Mouse (Mus musculus): Measurements from ENCODE around the gene Gphn.

Gphn gene

DNA sequence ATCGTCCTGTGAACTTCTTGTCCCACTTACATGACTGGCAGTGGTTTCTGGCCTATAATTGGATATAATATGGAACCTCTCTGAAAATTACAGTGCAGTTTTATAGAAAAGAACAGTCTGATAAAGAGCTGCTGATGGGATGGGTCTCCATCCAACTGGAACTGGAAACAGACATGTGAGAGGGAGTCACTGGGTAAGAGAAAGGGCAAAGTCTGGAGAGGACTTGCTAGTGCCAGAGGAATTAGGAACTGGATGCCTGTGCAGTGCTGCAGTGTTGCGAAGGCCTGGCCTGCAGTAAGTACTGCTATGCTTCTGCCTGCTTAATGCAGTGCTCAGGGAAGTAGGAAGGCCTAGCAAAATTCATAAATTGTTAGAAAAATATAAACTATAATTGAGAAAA, 467.1 kb downstream of the Gphn start:
- DNase-seq (ENCODE audit: low spot score in 2 of 2), result no peak

DNA sequence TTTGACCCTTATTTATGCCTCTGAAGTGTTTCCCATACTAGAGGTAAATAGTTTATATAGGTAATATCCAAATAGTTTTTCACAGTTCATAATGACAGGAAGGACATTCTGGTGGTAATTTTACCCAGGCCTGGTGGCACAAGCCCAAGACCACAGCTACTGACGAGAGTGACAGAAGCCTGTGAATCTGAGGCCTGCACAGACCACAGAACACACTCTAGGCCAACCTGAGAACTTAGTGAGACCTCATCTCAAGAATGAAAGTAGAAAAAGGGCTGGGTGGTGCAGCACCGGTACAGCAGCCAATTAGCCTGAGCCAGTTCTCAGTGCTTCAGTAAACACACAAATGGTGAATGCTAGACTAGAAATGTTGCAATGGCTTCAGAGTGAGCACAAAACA, 491.6 kb downstream of the Gphn start:
- no peak for DNase-seq (ENCODE audit: low spot score in 2 of 2)

DNA sequence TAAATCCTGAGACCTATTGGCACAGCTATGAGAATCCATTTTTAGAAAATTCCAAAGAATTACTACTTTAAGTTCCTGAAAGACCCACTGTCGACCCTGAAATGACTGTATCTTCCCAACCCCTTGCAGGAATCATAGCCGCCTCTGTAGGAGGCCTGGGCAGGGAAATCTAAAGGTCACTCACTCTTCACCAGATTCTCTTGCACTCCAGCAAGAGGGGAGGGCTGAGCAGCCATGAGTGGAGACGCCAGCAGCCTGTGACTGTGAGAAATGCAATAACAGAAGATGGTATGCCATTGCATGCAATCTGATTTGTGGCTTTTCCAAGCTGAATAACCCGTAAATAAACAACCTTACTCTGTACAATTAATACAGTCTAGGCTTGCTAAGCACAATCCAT, 501.5 kb downstream of the Gphn start:
- no peak for DNase-seq (ENCODE audit: low spot score in 2 of 2)
